Mouse (Mus musculus) brain, adult 2 months (tissue): ENCODE measurements around the gene Dnlz.
A peak's percentile ranks its signal among the peaks of the same experiment; 100 is the strongest.

Experiments used
- DNase-seq: peaks from one replicate; pipeline ENCODE4 v3.0.0; 2011; ENCODE audit warnings: low read depth, low spot score

The Dnlz gene

GRCm38 (mm10) chr2:26299336-26299735, 52.6 kb downstream of the Dnlz start:
- peak; percentile 83 for DNase-seq

GRCm38 (mm10) chr2:26298856-26299230, 53.1 kb downstream of the Dnlz start:
- DNase-seq: peak; percentile 77

GRCm38 (mm10) chr2:26298208-26298855, 53.6 kb downstream of the Dnlz start:
- DNase-seq: peak; percentile 93
